Mouse (Mus musculus): ENCODE data around the gene Gramd1b. TPM values are rescaled to one million over a fixed set of nuclear protein-coding genes. Genes with fewer than 3 reads are reported as not detected.
A peak's percentile ranks its signal among the peaks of the same experiment; 100 is the strongest.

The Gramd1b gene
- polyA plus RNA-seq, 1 experiment from 2014 or later = 5.7 TPM

- Histone ChIP-seq H3K27ac (replicated peaks) (no peak overlapping the region), H3K9me3 (replicated peaks) (no peaks in the 10 kb centered on the region), H3K36me3 (peaks cover 12% of the 10 kb centered on the region; the same call in 1 of the 2 replicates), H3K4me3 (replicated peaks) (no peak overlapping the region), H3K4me2 (replicated peaks) (no peak overlapping the region), H3K4me1 (no peaks in the 10 kb centered on the region), H3K27me3 (no peaks in the 10 kb centered on the region), H3K9ac (no peak overlapping the region)
- 84% methylated on average over 5 of the region's 5 CpGs for WGBS
- ATAC-seq (ENCODE audit: insufficient number of reproducible peaks, low FRiP score, low TSS enrichment, low read depth) = no peak
Observed at GRCm38 (mm10) chr9:40296251-40296650, 234.9 kb downstream of the Gramd1b start.

GRCm38 (mm10) chr9:40294866-40295265 is 236.3 kb downstream of the Gramd1b start:
- no peak overlapping the region for H3K9ac ChIP-seq
- no peaks in the 10 kb centered on the region for H3K9me3 ChIP-seq (replicated peaks)
- no peaks in the 10 kb centered on the region for H3K27me3 ChIP-seq
- peaks cover 11% of the 10 kb centered on the region; the same call in 1 of the 2 replicates for H3K36me3 ChIP-seq
- no peak overlapping the region for H3K4me3 ChIP-seq (replicated peaks)
- no peak overlapping the region for H3K27ac ChIP-seq (replicated peaks)
- no peak overlapping the region for H3K4me2 ChIP-seq (replicated peaks)
- no peak for ATAC-seq (ENCODE audit: insufficient number of reproducible peaks, low FRiP score, low TSS enrichment, low read depth)
- H3K4me1 ChIP-seq = no peaks in the 10 kb centered on the region
- 90% methylated on average over 1 of the region's 1 CpGs for WGBS

- no peak overlapping the region for H3K27ac ChIP-seq (replicated peaks)
- H3K4me2 ChIP-seq (replicated peaks) = no peak overlapping the region
- no peaks in the 10 kb centered on the region for H3K4me1 ChIP-seq
- no peaks in the 10 kb centered on the region for H3K9me3 ChIP-seq (replicated peaks)
- H3K36me3 ChIP-seq = 0 out of 2 replicates have a peak, but pooled peaks cover 5% of the 10 kb centered on the region
- no peak for ATAC-seq (ENCODE audit: insufficient number of reproducible peaks, low FRiP score, low TSS enrichment, low read depth)
- 90% methylated on average over 5 of the region's 5 CpGs for WGBS
- no peak overlapping the region for H3K4me3 ChIP-seq (replicated peaks)
- H3K9ac ChIP-seq = no peak overlapping the region
- H3K27me3 ChIP-seq = no peaks in the 10 kb centered on the region
Observed at GRCm38 (mm10) chr9:40294210-40294609, 237.0 kb downstream of the Gramd1b start.

GRCm38 (mm10) chr9:40293740-40294139 is 237.4 kb downstream of the Gramd1b start:
- H3K27me3 ChIP-seq = no peaks in the 10 kb centered on the region

GRCm38 (mm10) chr9:40293286-40293685 is 237.9 kb downstream of the Gramd1b start:
- no peaks in the 10 kb centered on the region for H3K27me3 ChIP-seq
- ATAC-seq (ENCODE audit: insufficient number of reproducible peaks, low FRiP score, low TSS enrichment, low read depth) = no peak
- H3K9ac ChIP-seq = no peak overlapping the region
- H3K36me3 ChIP-seq = 0 out of 2 replicates have a peak, but pooled peaks cover 5% of the 10 kb centered on the region
- no peak overlapping the region for H3K4me2 ChIP-seq (replicated peaks)
- 95% methylated on average over 8 of the region's 8 CpGs for WGBS
- no peaks in the 10 kb centered on the region for H3K4me1 ChIP-seq
- no peak overlapping the region for H3K4me3 ChIP-seq (replicated peaks)
- H3K9me3 ChIP-seq (replicated peaks) = no peaks in the 10 kb centered on the region
- H3K27ac ChIP-seq (replicated peaks) = no peak overlapping the region

More at GRCm38 (mm10) chr9:40293740-40294139, 237.4 kb downstream of the Gramd1b start:
- Histone ChIP-seq H3K4me1 (no peaks in the 10 kb centered on the region), H3K4me3 (replicated peaks) (no peak overlapping the region), H3K27ac (replicated peaks) (no peak overlapping the region), H3K36me3 (0 out of 2 replicates have a peak, but pooled peaks cover 5% of the 10 kb centered on the region), H3K9ac (no peak overlapping the region), H3K4me2 (replicated peaks) (no peak overlapping the region), H3K9me3 (replicated peaks) (no peaks in the 10 kb centered on the region)
- 89% methylated on average over 5 of the region's 5 CpGs for WGBS
- no peak for ATAC-seq (ENCODE audit: insufficient number of reproducible peaks, low FRiP score, low TSS enrichment, low read depth)

- Histone ChIP-seq H3K4me2 (replicated peaks) (no peak overlapping the region), H3K27ac (replicated peaks) (no peak overlapping the region), H3K4me1 (no peaks in the 10 kb centered on the region), H3K9me3 (replicated peaks) (no peaks in the 10 kb centered on the region), H3K9ac (no peak overlapping the region), H3K4me3 (replicated peaks) (no peak overlapping the region), H3K27me3 (no peaks in the 10 kb centered on the region), H3K36me3 (0 out of 2 replicates have a peak, but pooled peaks cover 5% of the 10 kb centered on the region)
- WGBS = 91% methylated on average over 4 of the region's 4 CpGs
- no peak for ATAC-seq (ENCODE audit: insufficient number of reproducible peaks, low FRiP score, low TSS enrichment, low read depth)
Observed at GRCm38 (mm10) chr9:40292475-40292874, 238.7 kb downstream of the Gramd1b start.

GRCm38 (mm10) chr9:40282968-40283367 is 248.2 kb downstream of the Gramd1b start:
- H3K27ac ChIP-seq (replicated peaks) = 0 out of 2 replicates have a peak overlapping the region, but pooled peaks have one; percentile 11
- no peaks in the 10 kb centered on the region for H3K27me3 ChIP-seq
- no peak overlapping the region for H3K4me3 ChIP-seq (replicated peaks)
- no peaks in the 10 kb centered on the region for H3K36me3 ChIP-seq
- no peaks in the 10 kb centered on the region for H3K4me1 ChIP-seq
- ATAC-seq (ENCODE audit: insufficient number of reproducible peaks, low FRiP score, low TSS enrichment, low read depth) = no peak
- H3K9ac ChIP-seq = no peak overlapping the region
- no peak overlapping the region for H3K4me2 ChIP-seq (replicated peaks)
- WGBS = 55% methylated on average over 7 of the region's 7 CpGs
- no peaks in the 10 kb centered on the region for H3K9me3 ChIP-seq (replicated peaks)

GRCm38 (mm10) chr9:40279438-40279837 is 251.7 kb downstream of the Gramd1b start:
- no peaks in the 10 kb centered on the region for H3K36me3 ChIP-seq
- H3K27ac ChIP-seq (replicated peaks) = no peak overlapping the region
- H3K4me3 ChIP-seq (replicated peaks) = no peak overlapping the region
- no peaks in the 10 kb centered on the region for H3K27me3 ChIP-seq
- H3K9me3 ChIP-seq (replicated peaks) = no peaks in the 10 kb centered on the region
- no peak overlapping the region for H3K9ac ChIP-seq
- WGBS = 88% methylated on average over 7 of the region's 7 CpGs
- no peak for ATAC-seq (ENCODE audit: insufficient number of reproducible peaks, low FRiP score, low TSS enrichment, low read depth)
- no peaks in the 10 kb centered on the region for H3K4me1 ChIP-seq
- no peak overlapping the region for H3K4me2 ChIP-seq (replicated peaks)

- no peak overlapping the region for H3K4me3 ChIP-seq (replicated peaks)
- no peak for ATAC-seq (ENCODE audit: insufficient number of reproducible peaks, low FRiP score, low TSS enrichment, low read depth)
- WGBS = 68% methylated on average over 3 of the region's 3 CpGs
Observed at GRCm38 (mm10) chr9:40277671-40278070, 253.5 kb downstream of the Gramd1b start.

GRCm38 (mm10) chr9:40275904-40276303 is 255.3 kb downstream of the Gramd1b start:
- H3K36me3 ChIP-seq = no peaks in the 10 kb centered on the region
- no peak overlapping the region for H3K4me2 ChIP-seq (replicated peaks)
- no peak overlapping the region for H3K9ac ChIP-seq
- WGBS = 85% methylated on average over 5 of the region's 5 CpGs
- H3K4me1 ChIP-seq = no peaks in the 10 kb centered on the region
- ATAC-seq (ENCODE audit: insufficient number of reproducible peaks, low FRiP score, low TSS enrichment, low read depth) = no peak
- H3K9me3 ChIP-seq (replicated peaks) = no peaks in the 10 kb centered on the region
- H3K4me3 ChIP-seq (replicated peaks) = no peak overlapping the region
- H3K27ac ChIP-seq (replicated peaks) = no peak overlapping the region
- no peaks in the 10 kb centered on the region for H3K27me3 ChIP-seq

More at GRCm38 (mm10) chr9:40277671-40278070, 253.5 kb downstream of the Gramd1b start:
- Histone ChIP-seq H3K27me3 (no peaks in the 10 kb centered on the region), H3K9me3 (replicated peaks) (no peaks in the 10 kb centered on the region), H3K27ac (replicated peaks) (no peak overlapping the region), H3K9ac (no peak overlapping the region), H3K4me1 (no peaks in the 10 kb centered on the region), H3K4me2 (replicated peaks) (no peak overlapping the region), H3K36me3 (no peaks in the 10 kb centered on the region)

GRCm38 (mm10) chr9:40272822-40273221 is 258.4 kb downstream of the Gramd1b start:
- Histone ChIP-seq H3K27ac (replicated peaks) (no peak overlapping the region), H3K9me3 (replicated peaks) (no peaks in the 10 kb centered on the region), H3K27me3 (peaks cover 14% of the 10 kb centered on the region), H3K4me3 (replicated peaks) (no peak overlapping the region), H3K9ac (no peak overlapping the region), H3K4me2 (replicated peaks) (no peak overlapping the region), H3K36me3 (no peaks in the 10 kb centered on the region), H3K4me1 (peaks cover 21% of the 10 kb centered on the region)
- WGBS = 80% methylated on average over 7 of the region's 7 CpGs
- no peak for ATAC-seq (ENCODE audit: insufficient number of reproducible peaks, low FRiP score, low TSS enrichment, low read depth)

GRCm38 (mm10) chr9:40271075-40271474 is 260.1 kb downstream of the Gramd1b start:
- Histone ChIP-seq H3K9me3 (replicated peaks) (no peaks in the 10 kb centered on the region), H3K27ac (replicated peaks) (no peak overlapping the region), H3K4me2 (replicated peaks) (no peak overlapping the region), H3K4me1 (peaks cover 24% of the 10 kb centered on the region), H3K27me3 (peaks cover 14% of the 10 kb centered on the region), H3K9ac (no peak overlapping the region), H3K4me3 (replicated peaks) (no peak overlapping the region), H3K36me3 (no peaks in the 10 kb centered on the region)
- ATAC-seq (ENCODE audit: insufficient number of reproducible peaks, low FRiP score, low TSS enrichment, low read depth) = no peak
- 68% methylated on average over 3 of the region's 3 CpGs for WGBS
